Mouse (Mus musculus) ES-E14 (cell line): ENCODE data around the gene Padi2. TPM values are rescaled to one million over a fixed set of nuclear protein-coding genes. Genes with fewer than 3 reads are reported as not detected.

Experiments used
- DNase-seq: peaks from one replicate; pipeline ENCODE4 v3.0.0-alpha.2; 2013; ENCODE audit warnings: low read depth, low spot score
- H3K27ac ChIP-seq: 2 replicates; pipeline ENCODE4 v1.5.1; 2012; ENCODE audit warnings: low read depth, mild to moderate bottlenecking, low read length, moderate library complexity, mixed read lengths; ENCODE audit not compliant: poor library complexity, insufficient read depth, severe bottlenecking
- H3K36me3 ChIP-seq: 2 replicates; pipeline ENCODE4 v1.6.1; 2012; ENCODE audit warnings: mild to moderate bottlenecking, low read length, moderate library complexity, mixed read lengths; ENCODE audit not compliant: control insufficient read depth, poor library complexity, insufficient read depth, severe bottlenecking
- H3K4me1 ChIP-seq, 2 experiments: fragments of 150-350 bp in 1 of 2; sonication (generic) in 1 of 2; 2 replicates each; pipeline ENCODE4 v1.6.1; 2012; ENCODE audit warnings: low read length in 2 of 2, mild to moderate bottlenecking in 1 of 2, mixed read lengths in 1 of 2; ENCODE audit not compliant: control insufficient read depth in 2 of 2, insufficient read depth in 2 of 2, poor library complexity in 1 of 2
- H3K4me3 ChIP-seq, 2 experiments: fragments of 150-350 bp in 1 of 2; sonication (generic) in 1 of 2; 2 replicates each; pipeline ENCODE4 v1.5.1; 2012; ENCODE audit warnings: low read length in 2 of 2, low read depth in 1 of 2, mild to moderate bottlenecking in 1 of 2, mixed read lengths in 1 of 2; ENCODE audit not compliant: insufficient read depth in 1 of 2, poor library complexity in 1 of 2, severe bottlenecking in 1 of 2
- H3K9ac ChIP-seq: 2 replicates; pipeline ENCODE4 v1.6.1; 2012; ENCODE audit warnings: low read depth, mild to moderate bottlenecking, low read length, mixed read lengths; ENCODE audit not compliant: poor library complexity, insufficient read depth, severe bottlenecking
- H3K9me3 ChIP-seq: fragments of 150-350 bp; sonication (generic); 2 replicates; pipeline ENCODE4 v1.6.1; 2012; ENCODE audit warnings: low read depth, mild to moderate bottlenecking, low read length; ENCODE audit not compliant: control insufficient read depth, insufficient read depth
- CHD2 ChIP-seq: IDR thresholded peaks from 2 replicates; pipeline ENCODE4 v1.6.1; 2014; ENCODE audit warnings: mild to moderate bottlenecking, low read depth, low read length, inconsistent platforms
- HCFC1 ChIP-seq: IDR thresholded peaks from 2 replicates; pipeline ENCODE4 v1.6.1; 2012; ENCODE audit warnings: low read length, inconsistent platforms, borderline replicate concordance; ENCODE audit not compliant: insufficient read depth
- MAFK ChIP-seq: IDR thresholded peaks from 2 replicates; pipeline ENCODE4 v1.6.1; 2014; ENCODE audit warnings: mild to moderate bottlenecking, low read depth, low read length, inconsistent platforms; ENCODE audit not compliant: insufficient read depth
- ZC3H11A ChIP-seq: IDR thresholded peaks from 2 replicates; pipeline ENCODE4 v1.6.1; 2012; ENCODE audit warnings: low read depth, mild to moderate bottlenecking, inconsistent platforms, low read length, borderline replicate concordance
- ZNF384 ChIP-seq: IDR thresholded peaks from 2 replicates; pipeline ENCODE4 v1.6.1; 2012; ENCODE audit warnings: low read depth, low read length, inconsistent platforms
- in situ Hi-C, 2 experiments: fragments of 600-800 bp; cut with MboI; formaldehyde crosslinking; loops; one replicate each; pipeline ENCODE4 v1.15.1; 2025; ENCODE audit warnings: low sequenced_read_pairs in 2 of 2, inconsistent platforms in 1 of 2; ENCODE audit not compliant: unreplicated experiment in 2 of 2
- total RNA-seq: library from RNA; depleted of rRNA; stranded (reverse); fragments of 300-350 nt; gene quantifications from 2 replicates; pipeline ENCODE4 v1.2.3, GENCODE M21; 2012

Gene Padi2
- total RNA-seq, 1 experiment, result 0.94 TPM

DNA sequence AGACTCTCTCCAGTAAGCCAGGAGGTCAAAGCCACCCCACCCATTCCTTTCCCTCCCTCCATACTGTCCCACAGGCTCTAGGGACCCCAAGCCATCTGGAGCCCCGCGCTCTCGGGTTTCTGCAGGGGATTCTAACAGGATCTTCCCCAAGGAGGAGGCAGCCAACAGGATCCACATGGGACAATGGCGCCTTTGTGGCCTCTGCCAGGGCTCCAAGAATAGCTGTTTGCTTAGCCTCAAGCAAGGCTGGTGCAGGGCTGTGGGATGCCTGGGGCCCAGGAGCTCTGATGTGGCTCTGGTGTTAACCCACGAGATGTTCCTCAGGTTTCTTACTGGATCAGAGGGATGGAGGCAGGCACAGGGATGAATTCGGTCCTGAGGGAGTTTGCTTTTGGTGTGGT, 8.6 kb downstream of the Padi2 start:
- H3K36me3 ChIP-seq, result no peaks in the 10 kb centered on the region
- in situ Hi-C loops, result no loop called here
- TF ChIP-seq ZNF384 (no peak), ZC3H11A (no peak), HCFC1 (no peak), MAFK (no peak), CHD2 (no peak)
- H3K4me3 ChIP-seq, result no peak overlapping the region
- no peak overlapping the region for H3K27ac ChIP-seq
- DNase-seq, result no peak
- H3K9me3 ChIP-seq, result no peaks in the 10 kb centered on the region
- no peak overlapping the region for H3K9ac ChIP-seq
- no peaks in the 10 kb centered on the region; a peak in 1 of 4 replicates for H3K4me1 ChIP-seq

DNA sequence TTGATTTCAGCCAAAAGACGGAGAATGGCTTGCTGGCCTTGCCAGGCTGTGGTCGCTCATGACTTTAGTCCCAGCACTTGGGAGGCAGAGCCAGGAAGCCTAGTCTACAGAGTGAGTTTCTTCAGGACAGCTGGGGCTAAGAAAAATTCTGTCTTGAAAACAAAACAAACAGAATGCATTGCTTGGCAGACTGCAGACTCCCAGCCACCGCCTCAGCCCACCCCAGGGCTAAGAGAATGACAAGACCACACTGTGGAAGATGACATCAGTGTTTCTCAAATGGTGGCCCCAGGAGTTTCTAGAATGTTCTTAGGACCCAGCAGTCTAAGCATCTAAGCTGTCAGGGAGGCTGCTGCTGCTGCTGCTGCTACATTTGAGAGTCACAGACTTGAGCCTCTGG, 9.1 kb downstream of the Padi2 start:
- Histone ChIP-seq H3K9ac (no peak overlapping the region), H3K27ac (no peak overlapping the region), H3K4me1 (no peaks in the 10 kb centered on the region; a peak in 1 of 4 replicates), H3K36me3 (no peaks in the 10 kb centered on the region), H3K9me3 (no peaks in the 10 kb centered on the region), H3K4me3 (no peak overlapping the region)
- in situ Hi-C loops, result no loop called here
- no peak for DNase-seq
- TF ChIP-seq CHD2, result no peak
- TF ChIP-seq MAFK, result no peak

DNA sequence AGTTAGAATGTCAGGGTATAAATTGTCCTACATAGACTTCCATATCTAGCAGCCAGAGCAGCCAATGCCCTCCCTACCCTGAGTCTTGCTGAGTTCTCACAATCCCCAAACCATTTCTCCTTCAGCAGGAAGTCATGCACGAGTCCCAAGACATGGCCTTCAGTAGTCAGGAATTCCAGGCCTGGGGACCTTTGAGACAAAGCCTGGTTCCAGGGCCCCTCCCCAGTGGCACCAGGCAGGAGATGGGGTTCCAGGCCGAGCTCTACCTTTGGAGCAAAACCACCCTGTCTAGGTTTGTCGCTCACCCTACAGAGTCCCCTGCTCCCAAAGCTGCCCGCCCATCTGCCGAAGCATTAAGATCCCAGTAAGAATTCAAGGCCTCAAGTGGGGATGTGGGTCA, 10.2 kb downstream of the Padi2 start:
- H3K36me3 ChIP-seq, result no peaks in the 10 kb centered on the region
- no peaks in the 10 kb centered on the region for H3K4me1 ChIP-seq
- in situ Hi-C loops, result no loop called here
- no peak for TF ChIP-seq ZNF384
- TF ChIP-seq ZC3H11A, result no peak
- no peak for TF ChIP-seq HCFC1
- TF ChIP-seq CHD2, result no peak
- no peak for TF ChIP-seq MAFK
- no peak overlapping the region for H3K27ac ChIP-seq
- no peak overlapping the region for H3K9ac ChIP-seq
- no peak for DNase-seq
- H3K9me3 ChIP-seq, result no peaks in the 10 kb centered on the region
- no peak overlapping the region for H3K4me3 ChIP-seq

GRCm38 (mm10) chr4:140917451-140917850, 11.3 kb downstream of the Padi2 start:
- no peaks in the 10 kb centered on the region for H3K36me3 ChIP-seq
- H3K4me1 ChIP-seq, result no peaks in the 10 kb centered on the region
- H3K4me3 ChIP-seq, result no peak overlapping the region
- TF ChIP-seq CHD2 (no peak), ZNF384 (no peak), HCFC1 (no peak), MAFK (no peak), ZC3H11A (no peak)
- no peaks in the 10 kb centered on the region for H3K9me3 ChIP-seq
- no peak overlapping the region for H3K27ac ChIP-seq
- in situ Hi-C loops, result no loop called here
- DNase-seq, result no peak
- no peak overlapping the region for H3K9ac ChIP-seq

DNA sequence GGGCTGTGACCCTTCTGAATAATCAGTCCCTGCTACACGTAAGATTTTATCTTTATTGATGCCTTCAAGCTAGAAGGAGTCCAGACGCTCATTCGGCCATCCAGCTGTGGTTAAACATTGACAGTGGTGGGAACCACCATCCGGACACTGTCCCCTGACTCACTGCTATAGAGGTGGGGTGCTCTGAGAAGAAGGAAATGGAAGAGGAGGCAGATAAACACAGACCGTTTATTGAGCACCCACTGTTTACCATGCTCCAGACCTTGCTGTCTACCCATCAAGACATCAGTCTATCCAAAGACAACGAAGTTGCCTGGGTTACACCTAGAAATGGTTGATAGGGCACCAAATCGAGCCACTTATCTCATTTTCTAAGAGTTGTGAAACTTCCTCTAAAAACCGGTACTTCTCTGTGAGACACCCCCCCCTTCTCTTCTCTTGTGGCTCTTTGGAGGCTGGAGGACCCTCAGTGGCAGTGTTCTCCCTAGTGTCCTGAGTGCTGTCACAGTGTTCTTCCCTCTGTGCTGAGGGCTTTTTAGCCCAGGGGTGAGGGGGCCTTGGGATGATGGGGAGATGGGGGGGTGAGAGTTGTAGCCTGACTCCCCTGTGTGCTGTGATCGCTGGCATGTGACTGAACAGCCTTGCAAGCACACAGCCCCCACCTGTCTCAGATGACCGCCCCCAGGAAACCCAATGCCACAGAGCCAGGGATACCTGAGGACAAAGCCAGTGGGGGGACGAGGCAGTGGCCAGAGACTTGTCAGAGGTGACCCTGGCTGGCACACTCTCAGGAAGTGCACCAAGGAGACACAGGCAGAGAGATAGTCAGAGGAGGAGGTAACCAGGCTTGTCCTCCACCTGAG, 14.1 kb downstream of the Padi2 start:
- in situ Hi-C loops, result no loop called here
- Histone ChIP-seq H3K9ac (no peak overlapping the region), H3K36me3 (no peaks in the 10 kb centered on the region), H3K9me3 (no peaks in the 10 kb centered on the region), H3K4me1 (no peaks in the 10 kb centered on the region), H3K27ac (no peak overlapping the region), H3K4me3 (no peak overlapping the region)
- DNase-seq, result no peak
- TF ChIP-seq CHD2 (no peak), MAFK (no peak), ZNF384 (no peak), ZC3H11A (no peak), HCFC1 (no peak)
